Mouse (Mus musculus) left cerebral cortex, postnatal 10 days (tissue): ENCODE results near the gene Atf6. TPM values are rescaled to one million over a fixed set of nuclear protein-coding genes. Genes with fewer than 3 reads are reported as not detected.
A peak's percentile ranks its signal among the peaks of the same experiment; 100 is the strongest.

Experiments
- DNase-seq, 2 experiments: peaks; one replicate each; pipeline ENCODE4 v3.0.0; 2021 to 2022; ENCODE audit warnings: low spot score in 2 of 2, mixed read lengths in 1 of 2; ENCODE audit errors: extremely low spot score in 1 of 2
- intact Hi-C: fragments of 180-260 bp; cut with DNase I; formaldehyde crosslinking; loops from one replicate; pipeline ENCODE4 v1.15.1; 2025
- total RNA-seq, 2 experiments: library from RNA; stranded (reverse); gene quantifications; 2 replicates each; pipeline ENCODE4 v1.2.3; 2021

The Atf6 gene
- total RNA-seq, 2 experiments from 2014 or later, result 19.9 to 20.9 TPM

DNA sequence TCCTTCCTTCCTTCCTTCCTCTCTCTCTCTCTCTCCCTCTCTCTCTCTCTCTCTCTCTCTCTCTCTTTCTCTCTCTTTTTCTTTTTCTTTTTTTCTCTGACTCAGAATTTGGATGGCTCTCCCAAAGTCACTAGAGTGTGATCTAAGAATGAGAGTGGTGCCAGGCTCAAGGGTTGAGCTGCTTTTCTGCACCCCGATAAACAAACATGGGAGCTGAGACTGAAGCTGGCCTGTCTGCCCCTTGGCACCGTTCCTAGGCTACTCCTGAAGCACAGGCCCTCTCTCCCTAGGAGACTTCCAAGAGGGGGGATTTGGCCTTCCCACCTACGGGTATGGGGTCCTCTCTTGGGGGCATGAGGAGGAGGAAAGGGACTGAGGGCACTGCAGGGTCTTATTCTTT is 168.8 kb downstream of the Atf6 start:
- intact Hi-C loops, result no loop called here
- no peak for DNase-seq

DNA sequence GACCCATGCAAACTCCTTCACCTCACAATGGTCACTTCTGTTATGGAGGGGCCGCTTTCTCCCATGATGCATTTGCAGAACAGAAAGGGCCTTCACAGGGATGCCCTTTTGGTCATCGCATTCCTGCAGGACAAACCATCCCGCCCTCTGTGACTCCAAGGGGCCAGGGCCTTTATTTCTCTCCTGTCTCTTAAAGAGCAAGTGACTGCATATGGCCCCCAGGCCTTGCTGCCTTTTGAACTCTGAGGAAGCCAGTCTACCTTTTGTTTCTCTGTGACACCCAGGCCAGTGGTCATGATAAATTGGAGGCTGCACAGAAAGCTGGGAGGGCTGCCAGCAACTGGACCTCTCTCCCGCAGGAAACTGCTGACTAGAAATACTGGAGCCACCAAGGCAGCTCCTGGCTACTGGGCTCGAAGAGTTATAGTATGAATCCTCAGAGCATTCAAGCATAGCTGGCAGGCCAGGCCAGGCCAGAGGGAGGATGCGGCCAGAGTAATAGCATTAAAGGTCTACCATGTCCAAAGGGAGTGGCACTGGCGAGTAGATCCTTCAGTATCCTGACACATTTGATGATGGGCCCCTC is 169.7 kb downstream of the Atf6 start:
- intact Hi-C loops, result no loop called here
- no peak for DNase-seq

DNA sequence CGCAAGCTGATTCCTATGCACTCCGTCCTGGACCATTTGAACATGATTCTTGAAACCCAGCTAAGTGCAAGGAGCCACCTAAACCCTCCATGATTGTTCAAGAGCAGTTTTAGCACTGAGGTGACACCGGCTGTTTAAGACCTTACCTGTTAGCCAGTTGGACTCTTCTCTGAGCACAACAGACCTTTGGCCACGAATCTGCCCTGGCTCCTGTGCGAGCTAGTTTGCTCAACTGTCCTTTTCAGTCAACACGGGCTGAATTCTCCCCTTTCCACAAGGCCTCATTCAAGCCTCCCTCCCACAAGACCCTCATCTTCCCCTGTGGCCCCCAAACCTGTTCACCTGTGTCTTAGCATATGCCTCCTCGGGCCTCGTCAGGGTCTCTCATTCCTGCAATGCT is 170.6 kb downstream of the Atf6 start:
- intact Hi-C loops, result no loop called here

DNA sequence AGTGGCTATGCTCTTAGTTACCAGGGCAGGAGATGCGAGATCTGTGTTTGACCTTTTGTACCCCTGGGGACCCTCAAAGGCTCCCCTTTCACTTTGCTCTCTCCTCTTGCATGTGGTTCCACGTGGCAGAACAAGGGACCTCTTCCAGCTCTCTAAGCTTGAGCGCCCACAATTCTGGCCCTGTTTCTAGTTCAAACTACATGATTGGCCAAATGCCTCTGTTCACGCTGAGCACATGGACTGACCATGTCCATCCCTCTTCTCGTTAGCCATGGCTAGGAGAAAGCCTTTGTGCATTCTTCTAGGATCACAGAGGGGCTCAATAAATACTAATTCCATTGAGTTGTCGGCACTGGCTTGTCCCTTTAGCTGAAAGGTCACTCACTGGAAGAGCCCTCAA is 172.2 kb downstream of the Atf6 start:
- intact Hi-C loops, result no loop called here
- no peak for DNase-seq

More for the DNA sequence above, 170.6 kb downstream of the Atf6 start:
- no peak for DNase-seq

DNA sequence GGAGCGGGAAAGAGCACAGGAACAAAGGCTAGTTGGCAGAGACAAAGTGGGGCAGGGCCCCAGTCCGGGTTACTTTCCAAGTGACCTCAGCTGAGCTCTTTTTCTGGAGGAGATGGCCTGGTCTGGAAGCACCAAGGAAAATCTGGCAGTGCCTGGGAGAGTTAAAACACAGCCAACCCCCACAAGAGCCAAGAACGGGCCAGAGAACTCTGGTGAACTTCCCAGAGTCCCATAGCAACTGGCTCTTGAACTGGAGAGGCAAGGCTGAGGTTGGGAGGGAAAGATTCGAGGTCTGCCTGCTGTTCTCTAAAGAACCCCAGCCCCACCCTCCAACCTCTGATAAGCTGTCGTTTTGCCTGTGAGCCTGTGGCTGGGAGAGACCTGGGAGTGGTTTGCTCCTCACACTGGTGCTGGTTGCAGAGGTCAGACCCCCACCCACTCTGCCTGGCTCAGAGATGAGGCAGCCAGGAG is 172.7 kb downstream of the Atf6 start:
- intact Hi-C loops, result no loop called here
- DNase-seq, result peak in 1 of 2 experiments; percentile 30

DNA sequence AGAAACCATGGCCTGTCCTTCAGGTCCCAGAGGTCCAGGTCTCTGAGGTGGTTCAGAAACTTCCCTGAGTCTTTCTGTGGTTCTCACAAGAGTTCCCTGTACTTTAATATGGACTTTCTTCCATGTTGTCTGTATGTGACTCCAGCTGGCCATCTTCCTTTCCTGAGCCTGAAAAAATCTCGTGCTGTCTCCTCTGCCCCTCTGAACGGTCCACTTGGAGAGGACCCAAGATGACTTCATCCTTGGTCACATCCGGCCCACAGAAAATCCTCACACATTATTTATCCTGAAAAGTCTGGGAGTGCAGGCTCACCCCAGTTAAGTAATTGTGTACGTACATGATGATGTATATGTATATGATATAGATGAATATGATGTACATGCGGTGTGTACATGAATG is 176.3 kb downstream of the Atf6 start:
- DNase-seq, result no peak
- intact Hi-C loops, result no loop called here

DNA sequence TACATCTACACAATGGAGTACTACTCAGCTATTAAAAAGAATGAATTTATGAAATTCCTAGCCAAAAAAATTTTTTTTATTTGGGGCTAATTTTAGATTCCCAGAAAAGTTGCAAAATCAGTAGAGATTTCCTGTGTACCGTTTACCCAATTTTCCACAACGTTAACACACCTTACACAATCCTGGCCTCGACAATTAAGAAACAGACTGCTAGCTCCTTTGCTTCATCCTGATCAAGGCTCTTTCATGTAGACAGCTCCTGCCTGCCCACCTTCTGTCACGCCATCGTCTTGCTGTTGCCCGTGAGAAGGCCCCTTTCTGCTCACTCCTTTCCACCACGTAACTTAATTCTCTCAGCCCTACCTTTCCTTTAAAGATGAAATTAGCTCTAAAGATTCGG is 177.8 kb downstream of the Atf6 start:
- no peak for DNase-seq
- intact Hi-C loops, result no loop called here

DNA sequence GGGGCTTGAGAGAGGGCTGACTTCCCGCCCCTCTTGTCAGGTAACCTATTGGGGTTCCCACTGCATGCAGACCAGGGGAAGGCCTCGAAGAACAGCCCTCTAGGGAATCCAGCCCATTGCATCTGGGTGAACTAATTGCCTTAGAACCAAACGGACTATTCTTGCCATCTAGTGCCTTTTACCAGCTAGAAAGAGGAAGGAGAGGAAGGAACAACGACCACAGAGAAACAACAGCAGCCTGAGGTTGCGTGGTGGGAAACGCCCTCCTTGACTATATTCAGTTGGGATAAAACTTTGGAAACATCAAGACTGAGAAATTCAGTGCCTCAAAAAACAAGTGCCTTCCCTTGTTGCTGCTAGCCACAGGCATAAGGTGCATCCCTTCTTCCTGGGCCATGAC is 183.7 kb downstream of the Atf6 start:
- no peak for DNase-seq
- intact Hi-C loops, result no loop called here

DNA sequence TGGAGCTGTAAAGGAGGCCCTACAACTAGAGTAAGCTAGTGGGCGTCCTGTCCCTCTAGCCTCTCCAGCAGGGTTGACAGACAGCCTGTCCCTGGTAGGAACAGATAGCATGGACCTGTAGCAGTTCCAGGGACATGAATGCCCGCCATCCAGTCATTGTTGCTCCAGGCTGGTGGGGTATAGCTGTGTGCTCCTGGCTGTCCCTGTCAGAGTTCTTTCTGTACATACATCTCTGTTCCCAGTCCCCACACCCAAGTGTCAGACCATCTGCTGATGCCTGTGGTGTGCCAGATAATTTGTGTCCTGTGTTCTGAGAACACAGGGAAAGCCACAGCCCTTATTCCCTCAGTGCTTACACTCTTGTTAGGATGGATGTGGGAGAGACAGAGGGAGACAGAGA is 187.9 kb downstream of the Atf6 start:
- intact Hi-C loops, result no loop called here
- DNase-seq, result no peak

DNA sequence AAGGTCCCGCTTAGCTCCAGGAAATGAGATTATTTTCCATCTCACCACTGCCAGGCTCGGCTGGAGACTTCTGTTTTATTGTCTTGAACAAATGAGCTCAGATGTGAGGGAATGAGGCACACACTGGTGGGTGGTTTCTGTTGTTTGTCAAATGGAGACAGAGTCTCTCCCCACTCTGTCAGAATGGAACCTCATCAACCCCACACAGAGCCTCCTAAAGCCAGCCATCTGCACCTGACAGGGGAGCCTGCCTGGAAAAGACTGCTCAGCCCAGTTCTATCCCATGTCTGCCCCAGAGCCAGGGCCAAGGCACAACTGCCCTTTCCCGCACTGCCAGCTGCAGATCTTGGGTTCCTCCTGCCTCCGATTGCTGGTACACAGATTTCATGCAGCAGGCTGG is 188.7 kb downstream of the Atf6 start:
- DNase-seq, result no peak
- intact Hi-C loops, result no loop called here

DNA sequence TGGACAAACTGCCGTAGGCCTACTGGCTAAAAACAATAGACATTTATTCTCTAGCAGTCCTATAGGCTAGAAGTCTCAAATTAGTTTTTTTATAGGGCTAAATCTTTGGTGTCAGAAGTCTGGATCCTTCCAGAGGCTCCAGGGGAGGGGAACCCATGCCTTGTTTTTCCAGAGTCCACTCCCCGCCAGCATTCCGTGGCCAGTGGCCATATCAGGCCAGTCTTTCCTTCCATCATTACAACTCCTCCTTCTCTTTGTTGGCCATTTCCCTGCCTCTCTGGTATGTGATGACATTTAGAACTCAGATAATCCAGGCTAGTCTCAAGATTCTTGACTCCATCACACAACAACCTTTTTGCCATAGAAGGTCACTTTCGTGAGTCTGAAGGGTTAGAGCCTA is 189.9 kb downstream of the Atf6 start:
- no peak for DNase-seq
- intact Hi-C loops, result no loop called here

DNA sequence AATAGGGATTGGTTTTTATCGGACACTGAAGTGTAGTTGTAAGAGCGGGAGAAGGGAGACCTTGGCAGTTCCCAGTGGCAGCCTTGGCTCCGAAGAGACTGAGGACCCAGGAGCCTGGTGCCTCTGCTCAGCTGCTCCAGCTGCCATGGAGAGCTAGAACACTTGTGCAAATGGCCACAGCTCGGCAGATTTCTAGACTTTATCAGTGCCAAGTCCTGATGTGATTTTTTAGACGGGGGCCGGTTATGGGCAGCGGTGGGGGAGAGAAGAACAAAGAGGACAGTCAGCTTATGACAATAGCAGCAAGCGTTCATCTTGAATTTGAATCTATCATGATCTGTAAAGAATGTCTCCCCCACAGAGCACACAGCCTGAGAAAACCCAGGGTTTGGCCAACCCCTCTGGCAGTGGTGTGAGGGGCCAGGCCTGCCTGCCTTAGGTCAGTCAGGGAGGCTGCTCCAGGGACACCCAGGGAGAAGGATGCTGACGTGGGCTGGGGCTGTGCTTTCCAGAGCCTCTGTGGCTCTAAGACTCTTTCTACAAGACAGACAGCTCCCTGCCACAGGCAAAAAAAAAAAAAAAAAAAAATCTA is 193.3 kb downstream of the Atf6 start:
- intact Hi-C loops, result no loop called here
- DNase-seq, result no peak

DNA sequence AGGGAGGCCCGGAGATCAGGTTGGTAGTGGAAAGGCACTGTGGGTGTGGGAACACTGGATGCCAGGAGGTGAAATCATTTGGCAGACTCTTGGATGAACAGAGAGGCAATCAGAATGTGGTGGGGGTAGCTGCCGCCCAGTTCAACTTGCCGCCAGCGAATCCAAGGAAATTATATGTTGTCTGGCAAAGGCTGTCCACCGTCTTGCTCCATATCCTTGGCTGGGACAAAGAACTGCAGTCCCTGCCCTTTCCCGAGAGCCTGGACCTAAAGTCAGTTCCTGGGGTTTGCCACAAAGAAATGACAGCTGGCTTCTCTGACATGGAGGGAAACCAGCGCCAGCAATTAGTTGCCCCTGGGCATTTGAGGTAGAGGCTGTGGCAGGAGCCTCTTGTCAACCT is 202.4 kb downstream of the Atf6 start:
- intact Hi-C loops, result no loop called here

DNA sequence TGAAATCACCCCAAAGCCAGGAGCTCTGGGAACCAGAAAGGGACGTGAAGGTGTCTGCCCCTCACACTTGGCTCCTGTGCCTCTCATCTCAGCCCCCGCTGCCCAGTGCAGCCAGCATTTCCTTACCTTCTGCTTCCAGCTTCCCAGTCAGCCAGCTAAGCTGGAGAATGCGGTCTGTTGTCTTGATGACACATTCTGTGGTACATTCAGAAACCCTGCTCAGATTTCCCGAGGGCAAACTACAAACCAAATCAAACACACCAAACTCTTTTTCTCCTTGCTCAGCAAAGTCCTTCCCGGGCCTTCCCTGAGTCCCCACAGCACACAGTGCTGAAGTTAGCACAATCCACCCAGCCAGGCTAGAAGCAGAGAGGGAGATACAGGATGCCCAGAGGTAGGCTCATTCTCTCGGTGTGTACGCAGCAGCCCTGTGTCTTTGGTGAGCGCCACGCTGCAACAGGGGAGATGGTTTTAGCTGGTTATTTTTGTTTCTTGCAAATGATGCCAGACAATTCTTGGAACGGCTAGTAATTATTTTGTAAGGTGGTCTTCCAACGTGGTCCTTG is 202.9 kb downstream of the Atf6 start:
- no peak for DNase-seq
- intact Hi-C loops, result no loop called here

More for the DNA sequence above, 202.4 kb downstream of the Atf6 start:
- DNase-seq, result no peak

DNA sequence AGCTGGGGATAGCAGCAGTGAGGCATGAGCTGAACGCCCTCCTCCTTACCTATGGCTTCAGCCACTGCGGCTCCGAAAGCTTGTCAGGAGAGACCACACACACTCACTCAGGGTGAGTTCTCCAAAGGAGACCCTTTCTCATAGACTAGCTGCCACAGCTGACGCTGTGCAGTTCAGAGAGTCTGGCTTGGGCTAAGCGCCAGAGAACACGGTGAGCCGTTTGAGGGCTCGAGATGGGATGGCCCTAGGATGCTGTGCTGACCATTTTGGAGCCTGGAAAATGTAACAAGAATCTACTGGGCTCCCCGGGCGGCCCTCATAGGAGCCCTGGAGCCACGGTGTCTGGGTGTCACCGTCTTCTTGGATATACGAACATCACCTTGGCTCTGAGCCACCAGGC is 208.3 kb downstream of the Atf6 start:
- intact Hi-C loops, result no loop called here
- no peak for DNase-seq

DNA sequence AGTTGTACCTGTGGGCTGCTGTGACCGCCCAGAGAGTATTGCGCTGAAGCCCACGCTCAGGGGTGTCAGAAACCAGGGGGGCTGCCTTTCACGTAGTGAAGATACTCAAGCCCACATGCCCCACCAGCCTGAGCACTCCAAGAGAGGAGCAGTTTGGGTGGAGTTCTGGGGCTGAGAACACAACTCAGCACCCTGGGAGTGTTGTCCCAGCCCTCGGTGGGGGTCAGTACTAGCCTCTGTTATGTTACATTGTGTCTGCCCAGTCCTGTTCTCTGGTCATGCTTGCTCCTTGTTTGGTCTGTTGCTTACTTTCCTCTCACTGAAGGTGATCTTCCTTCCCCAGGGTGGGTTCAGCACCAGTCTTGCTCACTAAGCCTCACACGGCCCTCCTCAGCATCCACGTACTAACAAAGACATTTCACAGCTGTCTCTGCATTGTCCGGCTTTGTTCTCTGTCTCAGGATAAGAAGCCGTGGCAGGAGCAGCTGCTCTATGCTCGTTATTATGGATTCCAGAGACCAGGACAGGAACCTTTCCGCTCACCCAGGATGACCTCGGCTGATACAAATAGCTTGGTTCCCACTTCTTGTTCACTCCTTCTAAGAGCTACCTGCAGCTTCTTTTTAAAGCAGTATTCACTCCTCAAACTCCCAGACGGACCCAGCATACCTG is 209.8 kb downstream of the Atf6 start:
- DNase-seq, result no peak
- intact Hi-C loops, result no loop called here

DNA sequence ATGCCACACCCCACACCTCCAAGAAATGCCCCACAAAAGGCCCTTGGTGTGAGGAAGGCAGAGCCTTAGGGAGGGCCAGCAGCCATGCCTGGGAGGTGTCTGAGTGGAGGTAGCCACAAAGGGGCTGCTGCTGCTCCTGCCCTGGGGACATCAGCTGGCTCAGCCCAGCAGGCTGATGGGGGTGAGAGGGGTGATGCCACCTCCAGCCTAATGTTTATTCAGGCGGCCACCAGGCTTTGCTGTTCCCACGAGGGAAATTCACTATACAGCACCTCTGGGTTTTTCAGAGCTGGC is 210.4 kb downstream of the Atf6 start:
- intact Hi-C loops, result no loop called here
- no peak for DNase-seq

DNA sequence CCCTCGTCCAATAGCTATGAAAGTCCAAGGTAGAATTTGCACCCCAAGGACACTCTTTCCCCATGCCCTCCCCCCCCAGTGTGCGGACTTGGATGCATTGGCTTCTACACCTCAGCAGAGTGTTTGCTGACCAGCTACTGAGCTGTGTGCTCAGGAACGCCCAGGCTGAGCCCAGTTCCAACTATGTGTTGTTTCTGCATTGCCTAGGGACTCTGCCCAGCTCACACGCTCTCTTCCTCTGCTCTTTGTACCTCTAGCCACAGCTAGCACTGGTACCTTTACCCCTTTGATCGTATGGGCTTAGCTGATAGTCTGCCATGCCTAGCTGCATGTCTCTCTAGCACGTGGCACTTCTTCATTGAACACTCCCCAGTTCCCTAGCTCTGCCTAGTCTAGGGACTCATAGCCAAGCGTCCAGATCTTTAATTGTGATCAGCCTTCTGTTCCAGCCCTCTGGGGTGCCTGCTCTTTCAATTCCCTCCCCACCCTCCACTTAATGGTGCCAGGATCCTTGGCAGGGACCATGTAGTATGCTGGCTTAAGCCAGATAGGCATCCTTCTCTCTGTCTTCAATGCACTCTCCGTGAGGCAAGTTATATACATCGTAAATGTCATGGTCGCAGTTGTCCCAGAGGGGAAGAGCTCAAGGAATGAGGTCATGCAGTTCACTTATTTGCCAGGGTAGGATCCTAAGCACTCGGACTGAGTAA is 210.9 kb downstream of the Atf6 start:
- intact Hi-C loops, result no loop called here
- DNase-seq, result no peak

DNA sequence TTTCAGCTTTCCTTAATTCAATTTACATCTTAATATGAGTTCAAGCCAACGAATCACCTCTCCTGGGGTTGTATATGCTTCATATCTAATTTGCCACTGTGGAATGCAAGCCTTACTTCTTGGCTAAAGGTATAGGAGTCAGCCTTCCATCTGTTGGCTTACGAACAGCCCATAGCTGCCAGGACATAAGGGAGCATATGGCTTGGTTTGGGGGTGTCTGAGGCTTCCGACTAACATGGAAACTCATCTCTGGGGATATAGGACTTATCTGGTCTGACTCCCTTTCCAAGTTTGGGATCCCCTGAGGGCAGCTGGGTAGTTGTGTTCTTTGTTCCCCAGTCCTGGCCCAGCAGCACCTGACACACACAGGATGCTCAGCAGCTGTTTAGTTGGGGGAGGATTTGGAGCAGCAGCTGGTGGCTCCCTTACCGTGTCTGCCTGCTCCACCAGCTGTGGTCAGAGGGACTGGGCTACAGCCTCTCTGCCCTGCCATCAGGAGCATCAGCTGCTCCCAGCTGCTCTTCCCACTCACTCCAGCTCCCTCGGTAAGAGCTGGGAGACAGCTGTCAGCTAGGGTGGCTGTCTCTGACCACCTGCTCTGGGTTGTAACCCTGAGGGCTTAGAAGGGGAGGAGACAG is 212.2 kb downstream of the Atf6 start:
- no peak for DNase-seq
- intact Hi-C loops, result no loop called here
